Mouse (Mus musculus) bone marrow macrophage, adult 2 months (primary cell): ENCODE measurements around the gene Pfn4.

Source experiments
- CTCF ChIP-seq: IDR thresholded peaks from 2 replicates; pipeline ENCODE4 v1.5.1; 2012; ENCODE audit warnings: low read depth, mild to moderate bottlenecking, low read length, moderate library complexity
- POLR2A ChIP-seq: IDR thresholded peaks from 2 replicates; pipeline ENCODE4 v1.6.1; 2012; ENCODE audit warnings: mild to moderate bottlenecking, low read depth, low read length, borderline replicate concordance

GRCm38 (mm10) chr12:4732332-4732731 is 36.5 kb upstream of the Pfn4 start:
- TF ChIP-seq CTCF (no peak), POLR2A (no peak)
